Mouse (Mus musculus) spleen, adult 2 months (tissue): ENCODE data around the gene Gm2696.

Source experiments
- CTCF ChIP-seq: fragments of 200-500 bp; IDR thresholded peaks from 2 replicates; pipeline ENCODE4 v1.5.1; 2011; ENCODE audit warnings: mild to moderate bottlenecking, inconsistent platforms; ENCODE audit not compliant: insufficient read depth, insufficient read length, insufficient replicate concordance; ENCODE audit errors: extremely low read depth
- POLR2A ChIP-seq: fragments of 200-500 bp; IDR thresholded peaks from 2 replicates; pipeline ENCODE4 v1.6.1; 2011; ENCODE audit warnings: low read depth, low read length, inconsistent platforms

DNA sequence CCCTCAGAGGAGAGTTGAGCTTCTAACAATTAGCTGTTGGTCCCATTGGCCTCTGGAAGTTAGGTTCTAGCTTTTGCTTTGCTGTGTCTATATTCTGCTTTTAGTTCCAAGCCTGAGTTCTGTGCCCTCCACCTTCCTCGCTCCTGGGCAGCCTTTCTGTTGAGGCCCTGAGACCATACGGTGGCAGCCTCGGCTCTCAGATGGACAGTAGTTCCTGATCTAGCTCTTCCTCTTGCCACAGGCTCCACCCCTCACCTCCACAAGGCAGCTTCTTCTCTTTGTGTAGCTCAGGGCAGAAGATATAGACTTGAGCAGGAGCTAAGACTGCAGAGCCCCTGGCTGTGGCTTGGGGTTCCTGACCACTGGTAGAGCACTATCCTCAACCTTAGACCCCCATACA is 65.8 kb downstream of the Gm2696 start:
- TF ChIP-seq CTCF: no peak
- no peak for TF ChIP-seq POLR2A
